Mouse (Mus musculus) G1E (cell line): ENCODE results near the gene Hist1h2be.
"Not testable (repeated sequence)": the region's sequence is repeated elsewhere in the genome, so short reads cannot be mapped to it uniquely, and the experiment has no call there.

Experiments used
- CTCF ChIP-seq: IDR thresholded peaks from 2 replicates; pipeline ENCODE4 v1.5.1; 2012; ENCODE audit warnings: low read depth, low read length, inconsistent platforms, mixed read lengths
- GATA1 ChIP-seq: IDR thresholded peaks from 2 replicates; pipeline ENCODE4 v1.6.1; 2012; ENCODE audit warnings: borderline replicate concordance, low read length, inconsistent platforms, mixed read lengths
- POLR2AphosphoS5 ChIP-seq: IDR thresholded peaks from 2 replicates; pipeline ENCODE4 v1.6.1; 2012; ENCODE audit warnings: low read depth, low read length, inconsistent platforms; ENCODE audit not compliant: insufficient replicate concordance
- TAL1 ChIP-seq: conservative IDR thresholded peaks from 2 replicates; pipeline ENCODE4 v1.6.1; 2012; ENCODE audit warnings: low read depth, low read length, inconsistent platforms, mixed read lengths

GRCm38 (mm10) chr13:23561531-23561882, 59.4 kb downstream of the Hist1h2be start:
- not testable (repeated sequence) for TF ChIP-seq CTCF, POLR2AphosphoS5, TAL1, GATA1
